Mouse (Mus musculus) thymus, postnatal 4 days (tissue): ENCODE measurements at regions not wholly inside any gene's neighbourhood (a gene's known extent, or its start where the extent isn't known, plus 50 kb on each side); places are given as distances from the start of the nearest gene placed in this dataset.
A peak's percentile ranks its signal among the peaks of the same experiment; 100 is the strongest.
"Not testable (repeated sequence)": the region's sequence is repeated elsewhere in the genome, so short reads cannot be mapped to it uniquely, and the experiment has no call there.

Experiments
- DNase-seq: peaks from one replicate; pipeline ENCODE4 v3.0.0; 2021

GRCm38 (mm10) chr2:78053910-78054309, 107.7 kb upstream of the Cwc22 start:
- no peak for DNase-seq

- no peak for DNase-seq
Measured at GRCm38 (mm10) chr2:78050542-78050941, 104.4 kb upstream of the Cwc22 start.

GRCm38 (mm10) chr2:78049248-78049874, 103.2 kb upstream of the Cwc22 start:
- DNase-seq = peak; percentile 67

GRCm38 (mm10) chr2:78048706-78049055, 102.5 kb upstream of the Cwc22 start:
- DNase-seq = no peak

- no peak for DNase-seq
Measured at GRCm38 (mm10) chr2:78048030-78048705, 102.0 kb upstream of the Cwc22 start.

GRCm38 (mm10) chr2:78027319-78027718, 81.1 kb upstream of the Cwc22 start:
- peak; percentile 9 for DNase-seq

GRCm38 (mm10) chr2:78026808-78027207, 80.6 kb upstream of the Cwc22 start:
- DNase-seq = no peak

GRCm38 (mm10) chr2:78025651-78026435, 79.7 kb upstream of the Cwc22 start:
- no peak for DNase-seq

GRCm38 (mm10) chr2:78024981-78025565, 78.9 kb upstream of the Cwc22 start:
- DNase-seq = no peak

- no peak for DNase-seq
Measured at GRCm38 (mm10) chr2:78023916-78024685, 77.9 kb upstream of the Cwc22 start.

- no peak for DNase-seq
Measured at GRCm38 (mm10) chr2:78023416-78023815, 77.2 kb upstream of the Cwc22 start.

- no peak for DNase-seq
Measured at GRCm38 (mm10) chr2:78022756-78023155, 76.6 kb upstream of the Cwc22 start.

GRCm38 (mm10) chr2:78021905-78022304, 75.7 kb upstream of the Cwc22 start:
- DNase-seq = no peak

- DNase-seq = no peak
Measured at GRCm38 (mm10) chr2:78021356-78021900, 75.3 kb upstream of the Cwc22 start.

GRCm38 (mm10) chr2:78020516-78020915, 74.3 kb upstream of the Cwc22 start:
- DNase-seq = no peak

- no peak for DNase-seq
Measured at GRCm38 (mm10) chr2:78019916-78020315, 73.7 kb upstream of the Cwc22 start.

- DNase-seq = not testable (repeated sequence)
Measured at GRCm38 (mm10) chr2:78012441-78012840, 66.3 kb upstream of the Cwc22 start.

- no peak for DNase-seq
Measured at GRCm38 (mm10) chr2:78011821-78012220, 65.6 kb upstream of the Cwc22 start.

GRCm38 (mm10) chr2:78011051-78011800, 65.1 kb upstream of the Cwc22 start:
- no peak for DNase-seq

- no peak for DNase-seq
Measured at GRCm38 (mm10) chr2:78010066-78010690, 64.0 kb upstream of the Cwc22 start.

- DNase-seq = no peak
Measured at GRCm38 (mm10) chr2:78008094-78008493, 61.9 kb upstream of the Cwc22 start.
